Mouse (Mus musculus): Measurements from ENCODE around the gene Kat7. TPM values are rescaled to one million over a fixed set of nuclear protein-coding genes. Genes with fewer than 3 reads are reported as not detected.
A peak's percentile ranks its signal among the peaks of the same experiment; 100 is the strongest.

The Kat7 gene
- polyA plus RNA-seq, 1 experiment from 2014 or later: 57.9 TPM

DNA sequence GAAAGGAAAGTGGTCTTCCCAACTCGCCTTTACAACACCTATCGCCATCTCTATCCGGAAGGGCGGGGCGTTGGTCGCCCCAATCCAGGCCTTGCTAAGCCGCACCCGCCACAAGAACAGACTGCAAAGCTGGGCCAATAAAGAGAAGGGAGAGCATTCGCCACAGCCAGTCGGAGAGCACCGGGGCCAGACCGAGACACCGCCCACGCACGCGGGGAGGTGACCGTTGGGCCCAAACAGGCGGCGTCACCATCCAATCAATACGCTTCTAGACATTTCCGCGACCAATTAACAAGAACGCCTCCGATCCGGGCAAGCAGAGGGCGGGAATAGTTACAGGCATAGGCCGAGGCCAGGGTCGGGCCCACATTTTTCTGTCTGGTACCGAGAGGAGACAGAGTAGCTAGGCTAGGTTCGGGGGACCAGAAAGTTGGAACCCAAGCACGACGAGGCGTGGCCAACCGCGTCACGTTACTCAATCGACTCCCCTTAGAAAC is 488 bp downstream of the Kat7 start:
- 0% methylated on average over 37 of the region's 37 CpGs for WGBS
- Histone ChIP-seq H3K4me2 (ENCODE audit: low read depth, low read length) (peak overlapping the region; percentile 86), H3K9me3 (ENCODE audit: control insufficient read depth, low read length) (no peaks in the 10 kb centered on the region), H3K27ac (replicated peaks; ENCODE audit: low read depth, low read length) (peak overlapping the region; percentile 97), H3K36me3 (ENCODE audit: control insufficient read depth, insufficient read depth, low read length) (peaks cover 18% of the 10 kb centered on the region), H3K27me3 (replicated peaks; ENCODE audit: control insufficient read depth, insufficient read depth, low read length) (no peaks in the 10 kb centered on the region), H3K4me3 (ENCODE audit: low read depth, low read length) (peak overlapping the region; percentile 80), H3K4me1 (ENCODE audit: control insufficient read depth, insufficient read depth, low read length) (peaks cover 18% of the 10 kb centered on the region), H3K9ac (ENCODE audit: low read depth, low read length) (peak overlapping the region; percentile 96)
- peak; percentile 96 for ATAC-seq (ENCODE audit: low read depth)
- peak; percentile 99 for DNase-seq (ENCODE audit: low spot score)

DNA sequence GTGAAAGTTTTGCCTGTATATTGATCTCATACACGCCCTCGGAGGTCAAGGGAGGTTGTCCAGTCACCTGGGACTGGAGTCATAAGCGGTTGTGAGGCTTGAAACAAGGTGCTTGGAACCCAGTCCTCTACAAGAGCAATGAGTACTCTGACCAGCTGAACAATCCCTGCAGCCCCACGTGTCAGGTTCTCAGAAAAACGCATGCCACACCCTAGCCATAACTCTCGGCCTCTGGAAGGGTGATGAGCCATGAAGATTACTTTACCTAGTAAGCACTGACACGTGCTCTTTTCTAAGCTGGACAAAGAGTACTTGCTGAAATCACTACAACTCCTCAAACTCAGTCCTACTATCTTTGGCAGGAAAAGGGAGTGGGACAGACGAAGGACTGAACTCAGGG is 2.5 kb downstream of the Kat7 start:
- no peak for ATAC-seq (ENCODE audit: low read depth)
- no peak overlapping the region for H3K27ac ChIP-seq (replicated peaks; ENCODE audit: low read depth, low read length)
- H3K4me1 ChIP-seq (ENCODE audit: control insufficient read depth, insufficient read depth, low read length): peaks cover 18% of the 10 kb centered on the region
- DNase-seq (ENCODE audit: low spot score): no peak
- peaks cover 37% of the 10 kb centered on the region for H3K36me3 ChIP-seq (ENCODE audit: control insufficient read depth, insufficient read depth, low read length)
- 81% methylated on average over 8 of the region's 8 CpGs for WGBS
- no peak overlapping the region for H3K4me3 ChIP-seq (ENCODE audit: low read depth, low read length)
- H3K4me2 ChIP-seq (ENCODE audit: low read depth, low read length): no peak overlapping the region
- no peaks in the 10 kb centered on the region for H3K9me3 ChIP-seq (ENCODE audit: control insufficient read depth, low read length)
- no peaks in the 10 kb centered on the region for H3K27me3 ChIP-seq (replicated peaks; ENCODE audit: control insufficient read depth, insufficient read depth, low read length)
- H3K9ac ChIP-seq (ENCODE audit: low read depth, low read length): no peak overlapping the region

DNA sequence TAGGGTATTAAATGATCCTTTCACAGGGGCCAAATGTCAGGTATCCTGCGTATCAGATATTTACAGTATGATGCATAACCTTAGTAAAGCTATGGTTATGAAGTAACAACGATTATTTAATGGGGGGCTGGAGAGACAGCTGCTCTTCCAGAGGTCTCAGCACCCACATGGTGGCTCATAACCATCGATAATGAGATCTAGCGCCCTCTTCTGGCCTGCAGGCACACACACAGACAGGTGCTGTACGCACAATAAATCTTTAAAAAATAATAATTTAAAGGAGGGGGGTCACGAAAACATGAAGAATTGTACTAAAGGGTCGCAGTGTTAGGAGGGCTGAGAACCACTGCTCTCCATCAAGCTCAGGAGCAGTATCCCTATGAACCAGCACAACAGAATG is 4.4 kb downstream of the Kat7 start:
- Histone ChIP-seq H3K4me3 (ENCODE audit: low read depth, low read length) (no peak overlapping the region), H3K27me3 (replicated peaks; ENCODE audit: control insufficient read depth, insufficient read depth, low read length) (no peaks in the 10 kb centered on the region), H3K36me3 (ENCODE audit: control insufficient read depth, insufficient read depth, low read length) (peaks cover 56% of the 10 kb centered on the region), H3K9ac (ENCODE audit: low read depth, low read length) (no peak overlapping the region), H3K27ac (replicated peaks; ENCODE audit: low read depth, low read length) (no peak overlapping the region), H3K4me1 (ENCODE audit: control insufficient read depth, insufficient read depth, low read length) (peaks cover 8% of the 10 kb centered on the region), H3K4me2 (ENCODE audit: low read depth, low read length) (no peak overlapping the region), H3K9me3 (ENCODE audit: control insufficient read depth, low read length) (no peaks in the 10 kb centered on the region)
- DNase-seq (ENCODE audit: low spot score) (no peak), ATAC-seq (ENCODE audit: low read depth) (no peak)
- WGBS: 91% methylated on average over 7 of the region's 7 CpGs

DNA sequence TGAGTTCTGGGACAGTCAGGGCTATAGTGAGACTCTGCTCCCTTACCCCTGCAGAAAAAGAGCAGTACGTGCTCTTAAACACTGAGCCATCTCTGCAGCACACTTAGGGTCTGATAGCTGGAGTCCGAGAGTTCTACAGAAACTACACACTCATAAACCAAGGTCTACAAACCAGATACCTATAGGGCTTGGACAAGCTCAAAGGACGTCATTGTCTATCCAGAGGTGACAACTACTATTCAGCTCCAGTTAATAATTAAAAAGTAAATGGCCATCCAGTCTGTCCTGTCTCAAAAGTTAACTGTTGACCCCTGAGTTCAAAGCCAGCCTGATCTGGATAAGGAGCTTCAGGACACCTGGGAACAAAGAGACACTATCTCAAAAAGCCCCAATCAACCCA is 8.3 kb downstream of the Kat7 start:
- Histone ChIP-seq H3K9ac (ENCODE audit: low read depth, low read length) (no peak overlapping the region), H3K36me3 (ENCODE audit: control insufficient read depth, insufficient read depth, low read length) (peaks cover 89% of the 10 kb centered on the region), H3K4me3 (ENCODE audit: low read depth, low read length) (no peak overlapping the region), H3K27ac (replicated peaks; ENCODE audit: low read depth, low read length) (no peak overlapping the region), H3K9me3 (ENCODE audit: control insufficient read depth, low read length) (no peaks in the 10 kb centered on the region), H3K4me1 (ENCODE audit: control insufficient read depth, insufficient read depth, low read length) (no peaks in the 10 kb centered on the region), H3K4me2 (ENCODE audit: low read depth, low read length) (no peak overlapping the region), H3K27me3 (replicated peaks; ENCODE audit: control insufficient read depth, insufficient read depth, low read length) (no peaks in the 10 kb centered on the region)
- ATAC-seq (ENCODE audit: low read depth): no peak
- DNase-seq (ENCODE audit: low spot score): no peak
- 98% methylated on average over 3 of the region's 3 CpGs for WGBS

DNA sequence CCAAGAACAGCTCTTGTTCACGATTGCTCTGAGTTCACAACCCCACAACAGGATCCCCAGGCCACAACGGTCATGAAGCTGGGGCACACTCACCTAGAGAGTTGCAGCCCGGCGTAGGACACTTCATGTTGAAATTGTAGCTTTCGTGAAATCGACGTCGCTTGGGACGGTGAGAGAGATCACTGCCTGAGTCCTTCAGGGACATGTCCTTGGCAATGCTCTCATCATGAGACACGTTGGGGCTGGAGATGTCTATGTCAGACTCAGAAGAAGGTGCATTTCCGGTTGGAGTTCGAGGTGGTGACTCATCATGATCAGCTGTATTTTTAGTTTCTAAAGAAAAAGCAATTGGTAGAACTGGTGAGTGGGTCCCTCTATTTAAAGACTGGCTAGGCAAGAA is 10.2 kb downstream of the Kat7 start:
- Histone ChIP-seq H3K4me3 (ENCODE audit: low read depth, low read length) (no peak overlapping the region), H3K4me2 (ENCODE audit: low read depth, low read length) (no peak overlapping the region), H3K9me3 (ENCODE audit: control insufficient read depth, low read length) (no peaks in the 10 kb centered on the region), H3K27ac (replicated peaks; ENCODE audit: low read depth, low read length) (no peak overlapping the region), H3K36me3 (ENCODE audit: control insufficient read depth, insufficient read depth, low read length) (peaks cover 84% of the 10 kb centered on the region), H3K4me1 (ENCODE audit: control insufficient read depth, insufficient read depth, low read length) (no peaks in the 10 kb centered on the region), H3K9ac (ENCODE audit: low read depth, low read length) (no peak overlapping the region), H3K27me3 (replicated peaks; ENCODE audit: control insufficient read depth, insufficient read depth, low read length) (no peaks in the 10 kb centered on the region)
- ATAC-seq (ENCODE audit: low read depth) (no peak), DNase-seq (ENCODE audit: low spot score) (no peak)
- WGBS: 92% methylated on average over 12 of the region's 12 CpGs

DNA sequence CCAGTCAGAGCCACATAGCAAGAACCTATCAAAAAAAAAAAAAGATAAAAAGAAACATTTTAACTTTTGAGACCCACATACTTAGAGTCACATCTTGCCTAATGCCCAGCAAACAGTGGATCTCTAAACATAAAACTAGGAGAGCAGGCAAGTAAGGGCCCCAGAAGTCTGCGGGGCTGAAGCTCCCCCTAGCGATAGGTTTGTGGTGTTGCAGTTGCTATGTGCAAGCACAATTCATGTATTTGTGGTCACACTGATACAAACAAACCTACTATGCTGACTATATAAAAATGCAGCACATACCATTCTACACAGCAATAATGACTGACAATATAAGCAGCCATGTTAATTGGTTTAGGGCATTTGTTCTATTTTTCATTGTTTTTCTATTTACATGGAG is 11.9 kb downstream of the Kat7 start:
- no peaks in the 10 kb centered on the region for H3K27me3 ChIP-seq (replicated peaks; ENCODE audit: control insufficient read depth, insufficient read depth, low read length)
- H3K9ac ChIP-seq (ENCODE audit: low read depth, low read length): no peak overlapping the region
- DNase-seq (ENCODE audit: low spot score): peak; percentile 20
- H3K27ac ChIP-seq (replicated peaks; ENCODE audit: low read depth, low read length): no peak overlapping the region
- peaks cover 85% of the 10 kb centered on the region for H3K36me3 ChIP-seq (ENCODE audit: control insufficient read depth, insufficient read depth, low read length)
- H3K4me1 ChIP-seq (ENCODE audit: control insufficient read depth, insufficient read depth, low read length): no peaks in the 10 kb centered on the region
- no peak overlapping the region for H3K4me3 ChIP-seq (ENCODE audit: low read depth, low read length)
- no peaks in the 10 kb centered on the region for H3K9me3 ChIP-seq (ENCODE audit: control insufficient read depth, low read length)
- WGBS: 14% methylated on average over 2 of the region's 2 CpGs
- ATAC-seq (ENCODE audit: low read depth): no peak
- H3K4me2 ChIP-seq (ENCODE audit: low read depth, low read length): no peak overlapping the region

DNA sequence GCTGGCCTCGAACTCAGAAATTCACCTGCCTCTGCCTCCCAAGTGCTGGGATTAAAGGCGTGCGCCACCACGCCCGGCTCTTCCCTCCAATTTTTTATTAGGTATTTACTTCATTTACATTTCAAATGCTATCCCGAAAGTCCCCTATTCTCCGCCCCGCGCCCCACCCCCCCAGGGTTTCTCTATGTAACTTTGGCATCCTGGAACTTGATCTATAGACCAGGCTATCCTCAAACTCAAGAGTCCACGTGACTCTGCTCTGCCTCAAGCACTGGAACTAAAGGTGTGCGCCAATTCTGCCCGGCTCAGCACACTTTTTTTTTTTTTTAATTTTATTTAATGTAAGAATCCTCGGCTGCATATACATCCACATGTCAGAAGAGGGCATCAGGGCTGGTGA is 14.3 kb downstream of the Kat7 start:
- no peaks in the 10 kb centered on the region for H3K4me1 ChIP-seq (ENCODE audit: control insufficient read depth, insufficient read depth, low read length)
- no peak overlapping the region for H3K9ac ChIP-seq (ENCODE audit: low read depth, low read length)
- no peak for ATAC-seq (ENCODE audit: low read depth)
- no peaks in the 10 kb centered on the region for H3K9me3 ChIP-seq (ENCODE audit: control insufficient read depth, low read length)
- no peak for DNase-seq (ENCODE audit: low spot score)
- no peak overlapping the region for H3K27ac ChIP-seq (replicated peaks; ENCODE audit: low read depth, low read length)
- no peak overlapping the region for H3K4me2 ChIP-seq (ENCODE audit: low read depth, low read length)
- no peaks in the 10 kb centered on the region for H3K27me3 ChIP-seq (replicated peaks; ENCODE audit: control insufficient read depth, insufficient read depth, low read length)
- H3K4me3 ChIP-seq (ENCODE audit: low read depth, low read length): no peak overlapping the region
- WGBS: 94% methylated on average over 13 of the region's 13 CpGs
- H3K36me3 ChIP-seq (ENCODE audit: control insufficient read depth, insufficient read depth, low read length): peaks cover 86% of the 10 kb centered on the region

DNA sequence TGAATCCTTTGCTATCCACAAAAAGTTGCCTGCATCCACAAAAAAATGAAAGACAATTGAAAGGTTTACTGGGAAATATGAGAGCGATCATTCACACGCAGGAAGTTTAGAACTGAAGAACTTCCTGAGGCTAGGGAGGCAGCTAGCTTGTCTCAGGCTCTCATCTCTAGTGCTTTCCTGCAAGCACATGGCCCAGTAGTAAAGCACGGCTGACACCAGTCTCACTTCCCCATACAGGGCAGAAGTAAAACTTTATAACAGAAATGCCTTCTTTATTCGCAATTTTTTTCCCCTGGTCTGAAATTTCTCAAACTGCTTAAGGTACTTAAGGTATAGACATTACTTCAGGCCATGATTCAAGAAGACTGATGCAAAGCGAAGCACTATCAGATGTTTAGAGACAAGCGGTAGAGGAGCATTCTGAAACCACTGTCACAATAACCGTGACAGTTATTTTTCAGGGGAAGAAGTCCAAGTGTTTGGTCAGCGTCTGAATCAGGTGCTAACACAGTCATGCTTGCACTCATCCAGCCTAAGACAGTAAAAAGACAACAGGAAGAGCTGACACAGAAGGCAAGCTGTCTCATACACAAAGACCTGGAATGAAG is 16.9 kb downstream of the Kat7 start:
- no peak for ATAC-seq (ENCODE audit: low read depth)
- WGBS: 82% methylated on average over 8 of the region's 8 CpGs
- Histone ChIP-seq H3K36me3 (ENCODE audit: control insufficient read depth, insufficient read depth, low read length) (peaks cover 87% of the 10 kb centered on the region), H3K4me2 (ENCODE audit: low read depth, low read length) (no peak overlapping the region), H3K4me1 (ENCODE audit: control insufficient read depth, insufficient read depth, low read length) (no peaks in the 10 kb centered on the region), H3K9me3 (ENCODE audit: control insufficient read depth, low read length) (no peaks in the 10 kb centered on the region), H3K27ac (replicated peaks; ENCODE audit: low read depth, low read length) (no peak overlapping the region), H3K9ac (ENCODE audit: low read depth, low read length) (no peak overlapping the region), H3K27me3 (replicated peaks; ENCODE audit: control insufficient read depth, insufficient read depth, low read length) (no peaks in the 10 kb centered on the region), H3K4me3 (ENCODE audit: low read depth, low read length) (no peak overlapping the region)
- DNase-seq (ENCODE audit: low spot score): no peak

DNA sequence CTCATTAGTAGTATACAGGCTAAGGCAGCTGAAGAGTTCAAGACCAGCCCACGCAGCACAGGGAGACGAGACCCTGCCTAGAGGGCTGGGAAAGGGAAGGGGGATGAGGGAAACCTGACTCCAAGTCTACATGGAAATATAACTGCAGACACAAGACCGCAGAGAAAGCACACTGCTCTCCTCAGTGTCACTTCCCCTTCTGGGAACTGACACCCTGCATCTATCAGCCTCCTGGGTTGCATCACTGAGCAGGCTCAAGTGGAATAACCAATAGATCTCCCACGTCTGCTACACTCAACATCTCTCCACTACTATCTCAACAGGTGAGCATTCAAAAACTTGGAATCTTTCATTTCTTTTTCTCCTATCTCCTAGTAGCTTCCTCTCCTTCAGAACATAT is 18.0 kb downstream of the Kat7 start:
- H3K4me1 ChIP-seq (ENCODE audit: control insufficient read depth, insufficient read depth, low read length): no peaks in the 10 kb centered on the region
- no peak overlapping the region for H3K27ac ChIP-seq (replicated peaks; ENCODE audit: low read depth, low read length)
- H3K36me3 ChIP-seq (ENCODE audit: control insufficient read depth, insufficient read depth, low read length): peaks cover 90% of the 10 kb centered on the region
- no peak overlapping the region for H3K4me3 ChIP-seq (ENCODE audit: low read depth, low read length)
- ATAC-seq (ENCODE audit: low read depth) (no peak), DNase-seq (ENCODE audit: low spot score) (no peak)
- no peaks in the 10 kb centered on the region for H3K27me3 ChIP-seq (replicated peaks; ENCODE audit: control insufficient read depth, insufficient read depth, low read length)
- no peak overlapping the region for H3K4me2 ChIP-seq (ENCODE audit: low read depth, low read length)
- H3K9ac ChIP-seq (ENCODE audit: low read depth, low read length): no peak overlapping the region
- H3K9me3 ChIP-seq (ENCODE audit: control insufficient read depth, low read length): no peaks in the 10 kb centered on the region
- WGBS: 74% methylated on average over 4 of the region's 4 CpGs
